Mouse (Mus musculus) erythroblast, embryonic 14.5 days (primary cell): ENCODE measurements around the gene Scd2.
A peak's percentile ranks its signal among the peaks of the same experiment; 100 is the strongest.

ENCODE experiments used
- GATA1 ChIP-seq: IDR thresholded peaks from 2 replicates; pipeline ENCODE4 v1.6.1; 2012; ENCODE audit warnings: low read length, inconsistent platforms, mixed read lengths
- TAL1 ChIP-seq: IDR thresholded peaks from 3 replicates; pipeline ENCODE4 v1.6.1; 2012; ENCODE audit warnings: low read length, inconsistent platforms, mixed read lengths

DNA sequence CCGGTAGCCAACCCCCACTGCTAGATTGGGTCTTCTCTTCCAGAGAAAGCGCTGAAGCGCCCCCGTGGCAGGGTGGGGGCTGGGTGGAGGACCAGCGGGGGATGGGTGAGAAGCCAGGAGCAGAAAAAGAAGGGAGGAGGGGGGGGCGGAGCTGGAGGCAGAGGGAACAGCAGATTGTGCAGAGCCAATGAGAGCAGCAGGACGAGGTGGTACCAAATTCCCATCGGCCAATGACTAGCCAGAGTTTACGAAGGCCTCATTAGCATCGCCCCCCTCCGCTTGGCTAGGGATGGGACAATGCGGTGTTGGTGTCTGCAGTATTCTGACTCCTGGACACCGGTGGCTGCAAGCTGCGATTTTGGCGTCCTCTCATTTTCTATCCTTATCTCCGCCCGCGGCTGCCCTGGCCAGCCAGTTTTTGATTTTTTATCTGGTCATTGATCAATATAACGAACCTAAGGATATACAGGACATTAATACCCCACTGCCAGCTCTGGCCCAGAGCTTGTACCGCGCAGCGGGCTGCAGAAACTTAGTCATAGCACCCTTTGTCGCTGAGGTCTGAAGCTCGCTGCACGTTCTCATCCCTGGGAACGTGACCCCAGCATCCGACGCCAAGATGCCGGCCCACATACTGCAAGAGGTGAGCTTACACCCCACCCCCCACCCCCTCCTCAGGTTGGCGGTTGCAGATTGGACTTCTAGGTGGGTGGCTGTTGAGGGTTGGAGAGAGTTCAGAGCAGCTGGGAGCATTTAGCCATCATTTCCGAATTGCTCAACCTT lies 486 bp downstream of the Scd2 start:
- TF ChIP-seq GATA1, result 0 out of 2 replicates have a peak, but pooled peaks have one; percentile 8
- no peak for TF ChIP-seq TAL1
